Mouse (Mus musculus) A20 (cell line): ENCODE results near the gene Zfp598.
"Not testable (repeated sequence)": the region's sequence is repeated elsewhere in the genome, so short reads cannot be mapped to it uniquely, and the experiment has no call there.

Experiments
- DNase-seq: peaks from one replicate; pipeline ENCODE4 v3.0.0-alpha.2; 2011; ENCODE audit warnings: low read depth, low spot score

Zfp598 gene

DNA sequence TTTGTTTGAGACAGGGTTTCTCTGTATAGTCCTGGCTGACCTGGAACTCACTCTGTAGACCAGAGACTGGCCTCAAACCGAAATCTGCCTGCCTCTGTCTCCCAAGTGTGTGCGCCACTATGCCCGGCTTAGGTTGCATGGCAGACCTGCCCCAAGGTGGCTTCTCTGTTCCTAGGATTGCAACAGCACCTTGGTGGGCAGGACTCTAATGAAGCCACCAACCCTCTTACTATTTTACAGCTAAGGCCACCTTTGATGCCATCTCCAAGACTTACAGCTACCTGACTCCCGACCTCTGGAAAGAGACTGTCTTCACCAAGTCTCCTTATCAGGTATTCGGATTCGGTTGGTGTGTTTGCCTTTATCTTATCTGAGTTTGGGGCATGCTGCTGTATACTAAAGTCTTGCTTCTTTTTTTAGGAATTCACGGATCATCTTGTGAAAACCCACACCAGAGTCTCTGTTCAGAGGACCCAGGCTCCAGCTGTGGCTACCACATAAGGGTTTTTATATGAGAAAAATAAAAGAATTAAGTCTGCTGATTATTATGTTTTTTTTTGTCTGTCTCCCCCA, 52.0 kb downstream of the Zfp598 start:
- DNase-seq = not testable (repeated sequence)

DNA sequence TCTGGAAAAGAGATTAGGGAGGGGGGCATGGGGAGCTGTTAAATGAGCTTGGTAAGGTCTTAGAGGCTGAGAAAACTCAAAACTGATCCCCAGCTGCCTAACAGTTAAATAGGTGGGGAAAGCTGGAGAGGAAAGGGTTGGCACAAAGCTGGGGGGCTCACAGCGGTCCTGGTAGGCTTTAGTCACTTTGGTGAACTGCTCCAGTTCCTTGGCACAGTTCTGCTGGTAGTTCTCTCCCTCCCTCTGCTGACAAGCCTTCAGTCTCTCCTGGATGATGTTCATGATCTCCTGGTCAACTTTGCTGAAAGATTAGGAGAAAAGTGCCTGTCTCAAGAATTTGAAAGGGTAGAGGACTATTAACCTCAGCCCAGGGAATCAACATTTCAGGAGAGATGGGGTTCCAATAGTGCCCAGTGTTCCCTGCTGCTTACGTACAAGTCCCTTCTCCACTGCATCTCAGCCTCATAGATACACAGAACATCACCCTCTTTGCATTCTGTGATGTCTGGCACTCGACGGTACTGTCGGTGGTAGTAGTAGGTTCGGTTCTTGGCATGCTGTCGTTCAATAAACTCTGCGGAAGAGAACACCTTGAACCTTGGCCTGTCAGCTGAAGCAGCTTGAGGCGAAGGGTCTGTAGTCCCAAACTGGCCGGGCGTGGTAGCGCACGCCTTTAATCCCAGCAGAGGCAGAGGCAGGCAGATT, 52.9 kb downstream of the Zfp598 start:
- peak; percentile 59 for DNase-seq

DNA sequence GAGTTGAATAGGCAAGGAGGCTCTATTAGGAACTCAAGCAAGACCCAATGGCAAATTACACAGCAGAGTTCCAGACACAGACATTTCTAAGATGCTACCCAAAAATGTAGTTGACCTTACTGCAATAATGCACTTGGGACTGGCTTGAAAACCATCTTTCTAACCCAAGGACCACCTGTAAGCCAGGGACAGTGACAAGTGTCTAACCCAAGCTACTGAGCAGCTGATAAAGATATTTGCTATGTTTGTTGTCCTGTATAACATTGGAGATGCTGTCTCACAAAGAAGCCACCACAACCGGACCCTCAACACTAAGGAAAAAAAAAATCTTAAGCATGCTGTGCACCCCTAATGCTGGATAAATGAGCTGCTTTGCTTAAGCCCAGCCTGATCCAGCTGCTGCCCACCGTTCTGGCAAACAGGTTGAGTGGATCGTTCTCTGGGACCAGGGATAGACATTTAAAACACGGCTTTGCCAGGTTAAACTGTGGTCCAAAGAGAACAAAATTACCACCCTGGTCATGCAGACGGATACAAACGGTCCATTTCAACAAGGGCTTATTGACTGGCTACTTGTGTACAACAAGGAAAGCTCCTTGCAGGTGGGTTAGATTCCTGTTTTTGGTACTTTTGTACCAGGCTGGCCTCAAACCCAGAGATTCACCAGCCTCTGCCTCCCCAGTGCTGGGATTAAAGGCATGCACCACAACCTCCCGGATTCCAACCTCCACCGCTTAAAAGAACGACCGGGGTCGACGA, 53.8 kb downstream of the Zfp598 start:
- peak; percentile 62 for DNase-seq

DNA sequence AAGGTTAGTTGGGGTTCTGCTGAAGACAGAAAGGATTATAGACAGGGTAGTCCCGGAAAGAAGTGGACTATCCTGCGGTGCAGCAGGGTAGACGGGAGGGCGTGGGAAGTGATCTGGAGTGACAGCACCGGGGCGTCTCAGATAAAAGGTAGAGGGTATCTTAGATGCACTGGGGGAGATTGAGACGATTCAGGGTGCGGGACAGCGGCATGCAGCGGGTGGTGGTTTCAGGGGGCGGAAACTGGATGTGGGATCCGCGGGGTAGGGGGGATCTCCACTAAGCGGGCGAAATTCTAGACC, 54.3 kb downstream of the Zfp598 start:
- DNase-seq = no peak

DNA sequence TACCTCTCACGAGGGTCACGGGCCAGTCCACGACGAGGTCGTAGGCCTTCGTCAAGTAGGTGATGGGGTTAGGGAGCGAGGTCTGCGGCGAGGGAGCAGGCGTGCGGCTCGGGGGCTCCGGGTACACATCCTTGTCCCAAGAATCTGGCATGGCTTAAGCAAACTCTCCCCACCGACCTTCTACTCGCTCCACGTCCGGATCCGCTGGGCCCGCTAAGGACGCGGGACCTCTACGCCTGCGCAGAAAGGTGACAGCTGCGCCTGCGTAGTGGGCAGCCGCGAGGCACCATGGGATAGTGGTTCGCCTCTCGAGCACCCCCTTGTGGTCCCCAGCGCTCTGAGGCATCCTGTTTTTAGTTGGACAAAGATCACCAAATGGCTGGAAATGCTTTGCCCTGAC, 54.7 kb downstream of the Zfp598 start, which contains the start of gene Ndufb10:
TSS of gene Ndufb10 (minus strand) at position 295 of the 400 bp plus-strand sequence.
- DNase-seq = peak; percentile 94

DNA sequence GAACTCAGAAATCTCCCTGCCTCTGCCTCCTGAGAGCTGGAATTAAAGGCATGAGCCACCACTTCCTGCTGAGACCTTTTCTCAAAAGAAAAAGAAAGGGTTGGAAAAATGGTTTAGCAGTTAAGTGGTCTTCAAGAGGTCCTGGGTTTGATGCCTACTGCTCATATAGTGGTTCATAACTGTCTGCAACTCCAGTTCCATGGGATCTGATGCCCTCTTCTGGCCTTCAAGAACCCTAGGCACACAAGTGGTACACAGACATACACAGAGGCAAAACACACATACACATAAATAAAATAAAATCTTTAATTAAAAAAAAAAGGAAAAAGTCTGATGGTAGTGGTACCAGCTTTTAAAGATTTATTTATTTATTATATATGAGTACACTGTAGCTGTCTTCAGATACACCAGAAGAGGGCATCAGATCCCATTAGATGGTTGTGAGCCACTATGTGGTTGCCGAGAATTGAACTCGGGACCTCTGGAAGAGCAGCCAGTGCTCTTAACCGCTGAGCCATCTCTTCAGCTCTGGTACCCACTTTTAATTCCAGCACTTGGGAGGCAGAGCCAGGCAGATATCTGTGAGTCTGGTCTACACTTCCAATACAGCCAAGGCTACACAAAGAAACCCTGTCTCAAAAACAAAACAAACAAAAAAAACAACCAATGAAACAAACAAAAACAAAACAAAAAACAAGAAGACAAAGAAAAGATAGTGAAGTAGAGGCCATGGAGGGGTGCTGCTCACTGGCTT, 56.3 kb downstream of the Zfp598 start:
- DNase-seq = no peak

DNA sequence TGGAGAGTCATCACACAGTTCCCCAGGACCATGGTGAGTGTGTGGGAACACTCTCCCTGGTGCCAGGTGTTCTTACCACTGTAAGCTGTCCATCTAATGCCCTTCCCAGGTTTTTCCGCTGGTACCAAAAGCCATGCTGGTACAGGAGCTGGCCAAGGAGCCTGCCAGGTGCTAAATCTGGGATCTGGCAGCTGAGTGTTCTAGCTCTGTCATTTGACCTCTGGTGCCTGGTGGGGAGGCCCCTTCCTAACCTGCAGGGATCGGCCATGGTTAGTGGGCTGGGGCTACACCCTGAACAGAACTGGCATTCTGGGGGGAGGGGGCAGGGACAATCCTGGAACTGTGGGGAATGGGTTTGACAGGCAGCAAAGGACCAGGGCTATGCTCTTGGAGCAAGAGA, 58.1 kb downstream of the Zfp598 start, which contains the start of gene Rpl3l:
TSS of gene Rpl3l (plus strand) at position 203 of the 400 bp plus-strand sequence.
- no peak for DNase-seq

DNA sequence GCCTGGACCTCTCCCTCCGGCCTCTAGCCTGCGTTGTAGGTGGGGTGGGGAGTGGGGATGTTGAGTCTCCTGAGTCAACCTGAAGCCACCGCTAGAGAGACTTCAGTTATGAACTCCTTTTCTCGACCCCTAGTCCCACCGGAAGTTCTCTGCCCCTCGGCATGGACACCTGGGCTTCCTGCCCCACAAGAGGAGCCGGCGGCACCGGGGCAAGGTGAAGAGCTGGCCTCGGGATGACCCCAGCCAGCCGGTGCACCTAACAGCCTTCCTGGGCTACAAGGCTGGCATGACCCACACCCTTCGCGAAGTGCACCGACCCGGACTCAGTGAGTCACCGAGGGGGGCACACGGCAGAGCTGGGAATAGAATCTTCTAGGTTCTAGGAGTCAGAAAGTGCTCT, 58.7 kb downstream of the Zfp598 start:
- DNase-seq = no peak

DNA sequence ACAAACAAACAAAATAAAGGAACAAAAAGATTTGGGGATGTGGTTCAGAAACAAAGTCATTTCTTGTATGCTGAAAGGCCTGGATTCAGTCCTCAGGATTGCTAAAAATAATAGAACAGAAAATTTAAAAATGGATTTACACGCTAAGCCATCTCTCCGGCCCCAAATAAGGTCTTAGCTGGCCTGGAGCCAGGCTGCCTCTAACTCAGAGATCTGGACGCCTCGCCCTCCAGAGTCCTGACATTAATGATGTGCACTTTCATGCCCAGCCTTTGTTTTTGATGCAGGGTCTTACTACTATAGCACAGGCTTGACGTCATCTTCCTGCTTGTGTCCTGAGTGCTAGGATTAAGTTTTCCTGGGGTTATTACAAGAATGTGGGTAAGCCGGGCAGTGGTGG, 59.6 kb downstream of the Zfp598 start:
- DNase-seq = no peak

DNA sequence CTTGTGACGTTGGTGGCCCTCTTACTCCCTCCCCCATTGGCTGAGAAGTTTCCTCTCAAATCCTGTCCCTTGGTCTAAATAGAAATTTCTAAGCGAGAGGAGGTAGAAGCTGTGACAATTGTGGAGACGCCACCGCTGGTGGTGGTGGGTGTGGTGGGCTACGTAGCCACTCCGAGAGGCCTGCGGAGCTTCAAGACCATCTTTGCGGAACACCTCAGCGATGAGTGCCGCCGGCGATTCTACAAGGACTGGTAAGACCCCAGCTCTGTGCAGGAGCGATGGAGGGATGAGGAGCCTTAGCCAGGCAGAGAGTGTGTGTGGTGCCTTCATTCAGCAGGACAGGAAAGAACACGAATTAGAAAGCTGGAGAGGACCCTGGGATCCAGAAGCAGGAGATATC, 61.3 kb downstream of the Zfp598 start:
- DNase-seq = no peak
